9 mouse cellular contexts compared by ENCODE assay signal in genomic region chr7:128612521-128613181, GRCm38 (mm10). TPM values are rescaled to one million over a fixed set of nuclear protein-coding genes. Genes with fewer than 3 reads are reported as not detected.
DNase-seq lines count a peak whose midpoint lies in the region; ATAC-seq lines count a peak whose summit lies in the region.
"Had no signal": no experiment of that assay in that cellular context is flagged by ENCODE, and none has a peak within 500 bp of the region (broad histone marks: within the 10 kb centered on the region; RNA-seq: fewer than 3 reads in every experiment).

No protein-coding gene starts in this region.

- H3K9ac ChIP-seq in heart, embryonic 13.5 days: 0 out of 2 replicates have a peak overlapping the region, but pooled peaks have one; percentile 92
- no peak overlapping the region for H3K9ac ChIP-seq in embryonic facial prominence, embryonic 14.5 days (ENCODE audit: low read depth, low read length)
- H3K9ac ChIP-seq in midbrain, embryonic 14.5 days (replicated peaks; ENCODE audit: low read length): no peak overlapping the region

- peak overlapping the region; percentile 90 for H3K4me2 ChIP-seq in heart, embryonic 13.5 days
- peak overlapping the region; percentile 86 for H3K4me2 ChIP-seq in embryonic facial prominence, embryonic 14.5 days (ENCODE audit: low read depth, low read length)
- H3K4me2 ChIP-seq in midbrain, embryonic 14.5 days (ENCODE audit: low read length): peak overlapping the region; percentile 85

- no peaks in the 10 kb centered on the region for H3K27me3 ChIP-seq in heart, embryonic 13.5 days (replicated peaks)
- no peaks in the 10 kb centered on the region for H3K27me3 ChIP-seq in embryonic facial prominence, embryonic 14.5 days (replicated peaks; ENCODE audit: control insufficient read depth, insufficient read depth, low read length)
- H3K27me3 ChIP-seq in midbrain, embryonic 14.5 days (ENCODE audit: control insufficient read depth, insufficient read depth, low read length): no peaks in the 10 kb centered on the region
- H3K27me3 ChIP-seq: CH12.LX had no signal

- no peak for DNase-seq in heart, adult 9 months (ENCODE audit: low spot score in 2 of 2)
- DNase-seq in embryonic facial prominence, embryonic 14.5 days (ENCODE audit: low spot score): no peak
- DNase-seq in kidney, adult 9 months: peak; percentile 75
- no peak for DNase-seq in midbrain, embryonic 14.5 days
- no peak for DNase-seq in cerebellum, adult 11-12 months
- DNase-seq in cerebellum, postnatal 14 days: no peak
- no peak for DNase-seq in spleen, adult 18-20 months

- peaks cover 17% of the 10 kb centered on the region for H3K4me1 ChIP-seq in heart, embryonic 13.5 days
- 0 out of 2 replicates have a peak, but pooled peaks cover 5% of the 10 kb centered on the region for H3K4me1 ChIP-seq in embryonic facial prominence, embryonic 14.5 days (ENCODE audit: control insufficient read depth, insufficient read depth, low read length)
- H3K4me1 ChIP-seq in midbrain, embryonic 14.5 days (ENCODE audit: control insufficient read depth, insufficient read depth, low read length): peaks cover 8% of the 10 kb centered on the region; the same call in 1 of the 2 replicates

- peaks cover 3% of the 10 kb centered on the region; the same call in 1 of the 2 replicates for H3K9me3 ChIP-seq in heart, embryonic 13.5 days
- no peaks in the 10 kb centered on the region for H3K9me3 ChIP-seq in embryonic facial prominence, embryonic 14.5 days (ENCODE audit: control insufficient read depth, low read length)
- no peaks in the 10 kb centered on the region for H3K9me3 ChIP-seq in midbrain, embryonic 14.5 days (ENCODE audit: control insufficient read depth, low read length)

- peak overlapping the region; percentile 89 for H3K4me3 ChIP-seq in heart, embryonic 13.5 days
- H3K4me3 ChIP-seq in embryonic facial prominence, embryonic 14.5 days (ENCODE audit: low read depth, low read length): peak overlapping the region; percentile 90; the same call in 1 of the 2 replicates
- H3K4me3 ChIP-seq in midbrain, embryonic 14.5 days (replicated peaks; ENCODE audit: low read depth, low read length): no peak overlapping the region

- 73% methylated on average over 12 of the region's 12 CpGs for WGBS in heart, embryonic 13.5 days
- 77% methylated on average over 12 of the region's 12 CpGs for WGBS in embryonic facial prominence, embryonic 14.5 days
- WGBS in midbrain, embryonic 14.5 days: 84% methylated on average over 12 of the region's 12 CpGs

- ATAC-seq in heart, embryonic 13.5 days (ENCODE audit: extremely low read depth, insufficient number of reproducible peaks, low FRiP score, low TSS enrichment): no peak
- ATAC-seq in embryonic facial prominence, embryonic 14.5 days (ENCODE audit: low read depth): no peak
- no peak for ATAC-seq in midbrain, embryonic 14.5 days (ENCODE audit: low FRiP score, low TSS enrichment)

- H3K27ac ChIP-seq in heart, embryonic 13.5 days (replicated peaks): no peak overlapping the region
- no peak overlapping the region for H3K27ac ChIP-seq in embryonic facial prominence, embryonic 14.5 days (replicated peaks; ENCODE audit: low read depth, low read length)
- H3K27ac ChIP-seq in midbrain, embryonic 14.5 days (replicated peaks; ENCODE audit: low read depth, low read length): no peak overlapping the region

- H3K36me3 ChIP-seq in heart, embryonic 13.5 days: no peaks in the 10 kb centered on the region
- no peaks in the 10 kb centered on the region for H3K36me3 ChIP-seq in embryonic facial prominence, embryonic 14.5 days (ENCODE audit: control insufficient read depth, insufficient read depth, low read length)
- H3K36me3 ChIP-seq in midbrain, embryonic 14.5 days (ENCODE audit: control insufficient read depth, insufficient read depth, low read length): no peaks in the 10 kb centered on the region

RNA-seq across cellular contexts. Expression of gene Inpp5f, which starts 1.5 kb away (rescaled TPM):
- 10.0 and 11.7 TPM in 2 replicates for polyA plus RNA-seq in heart, embryonic 13.5 days (2015; fragmentation: Nextera tagmentation; extraction: Ambion mirVana)
- polyA plus RNA-seq in embryonic facial prominence, embryonic 14.5 days (2014; fragmentation: Nextera tagmentation; extraction: Ambion mirVana): 20.1 and 24.1 TPM in 2 replicates
- 404 and 444 TPM in 2 replicates for polyA plus RNA-seq in midbrain, embryonic 14.5 days (2014; fragmentation: Nextera tagmentation; extraction: Ambion mirVana)

Comparison
In these comparisons a context has a peak if more than half of its experiments do, and no peak if none do; other contexts are left out.
1. RNA of gene Inpp5f, which starts 1.5 kb away (polyA plus RNA-seq): 404 to 444 TPM in midbrain, embryonic 14.5 days; 20.1 to 24.1 TPM in embryonic facial prominence, embryonic 14.5 days and 10.0 to 11.7 TPM in heart, embryonic 13.5 days; every median in the first group is over 10 times any median in the second.
2. Peak in every context shown above with its lines, with median percentiles within 50 percentile points of each other: H3K4me2 ChIP-seq.